Mouse (Mus musculus): Measurements from ENCODE around the gene Trim9. TPM values are rescaled to one million over a fixed set of nuclear protein-coding genes. Genes with fewer than 3 reads are reported as not detected.

Gene Trim9
- 0.35 and 0.49 TPM in 2 replicates for total RNA-seq (2017)

DNA sequence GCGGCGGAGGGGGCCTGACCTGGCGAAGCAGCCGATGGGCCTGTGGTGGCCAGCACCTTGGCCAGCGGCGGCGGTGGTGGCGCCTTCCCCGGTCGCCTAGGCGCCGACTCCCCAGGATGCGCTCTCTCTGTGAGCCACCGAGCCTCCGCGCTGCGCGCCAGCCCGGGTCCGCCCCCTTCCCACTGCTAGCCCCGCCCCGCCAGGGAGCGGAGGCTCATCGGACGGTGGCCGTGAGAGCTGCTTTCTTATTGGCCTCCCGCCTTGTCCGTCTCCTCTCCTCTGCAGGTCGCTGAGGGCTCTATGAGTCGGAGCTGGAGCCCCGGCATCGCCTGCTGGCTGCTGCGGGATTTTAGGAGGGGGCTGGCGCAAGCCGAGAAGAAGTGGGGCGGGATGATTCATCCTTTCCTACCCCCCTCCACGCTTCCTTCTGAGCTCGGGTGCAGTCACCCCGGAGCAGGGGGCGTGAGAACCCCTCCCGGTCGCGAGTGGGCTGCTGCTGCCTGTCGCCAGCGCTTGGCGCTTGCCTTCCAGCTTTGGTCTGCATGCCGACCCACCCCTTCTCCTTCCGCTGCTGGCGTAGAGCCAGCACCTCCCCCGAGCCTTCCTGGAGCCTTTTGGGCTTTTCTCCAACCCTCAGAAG is at the start of gene Trim9:
TSS of gene Trim9 (minus strand) at position 413 of the 640 bp plus-strand sequence.
- ATAC-seq (ENCODE audit: extremely low read depth, insufficient number of reproducible peaks, low FRiP score, poor library complexity, severe bottlenecking), result peak; percentile 53

GRCm38 (mm10) chr12:70395061-70395460 is 47.6 kb upstream of the Trim9 start:
- no peak for ATAC-seq (ENCODE audit: extremely low read depth, insufficient number of reproducible peaks, low FRiP score, poor library complexity, severe bottlenecking)

- ATAC-seq (ENCODE audit: extremely low read depth, insufficient number of reproducible peaks, low FRiP score, poor library complexity, severe bottlenecking), result no peak
These were observed 43.8 kb upstream of the Trim9 start for GRCm38 (mm10) chr12:70391236-70391635.

GRCm38 (mm10) chr12:70374976-70375375 is 27.6 kb upstream of the Trim9 start:
- ATAC-seq (ENCODE audit: extremely low read depth, insufficient number of reproducible peaks, low FRiP score, poor library complexity, severe bottlenecking), result no peak

GRCm38 (mm10) chr12:70372874-70373273 is 25.5 kb upstream of the Trim9 start:
- ATAC-seq (ENCODE audit: extremely low read depth, insufficient number of reproducible peaks, low FRiP score, poor library complexity, severe bottlenecking), result no peak

DNA sequence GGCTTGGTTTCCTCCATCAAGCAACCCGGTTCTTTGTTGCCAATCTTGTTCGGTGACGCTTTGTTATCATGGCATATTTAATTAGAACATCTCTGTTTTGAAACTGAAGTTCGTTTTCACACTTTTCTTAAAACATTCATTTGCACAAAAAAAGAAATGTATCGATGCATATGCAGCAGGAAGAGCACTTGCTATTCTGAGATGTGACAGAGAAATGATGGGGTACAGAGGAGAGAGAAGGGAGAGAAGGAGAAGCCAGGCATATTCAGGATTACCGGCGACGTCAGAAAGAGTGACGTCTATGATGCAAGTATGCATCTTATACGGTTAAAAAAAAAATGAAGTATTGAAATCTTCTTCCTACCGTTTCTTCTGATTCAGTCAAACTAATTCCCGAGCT is 21.9 kb upstream of the Trim9 start:
- no peak for ATAC-seq (ENCODE audit: extremely low read depth, insufficient number of reproducible peaks, low FRiP score, poor library complexity, severe bottlenecking)

DNA sequence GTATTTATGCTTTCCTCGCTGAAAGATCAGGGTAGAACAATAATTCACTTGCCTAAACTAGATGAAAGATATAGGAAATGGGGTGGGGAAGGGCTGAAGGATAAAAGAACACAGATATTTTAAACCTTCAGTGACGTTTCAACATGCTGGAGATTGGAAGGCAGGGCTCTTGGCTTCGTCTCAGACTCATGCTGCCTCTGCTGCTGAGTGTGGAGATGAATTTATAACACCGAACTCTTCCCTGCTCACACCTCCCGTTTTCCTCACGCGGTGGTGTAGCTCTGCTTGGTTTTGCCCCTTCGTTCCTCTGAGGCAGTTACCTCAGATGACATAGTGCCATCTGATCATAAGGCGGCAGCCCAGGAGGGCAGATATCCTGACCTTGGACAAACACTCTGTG is 21.4 kb upstream of the Trim9 start:
- ATAC-seq (ENCODE audit: extremely low read depth, insufficient number of reproducible peaks, low FRiP score, poor library complexity, severe bottlenecking), result no peak

- ATAC-seq (ENCODE audit: extremely low read depth, insufficient number of reproducible peaks, low FRiP score, poor library complexity, severe bottlenecking), result no peak
These were observed 20.2 kb upstream of the Trim9 start for GRCm38 (mm10) chr12:70367326-70368248.

- ATAC-seq (ENCODE audit: extremely low read depth, insufficient number of reproducible peaks, low FRiP score, poor library complexity, severe bottlenecking), result no peak
These were observed 15.6 kb upstream of the Trim9 start for GRCm38 (mm10) chr12:70363016-70363415.

GRCm38 (mm10) chr12:70360276-70360675 is 12.9 kb upstream of the Trim9 start:
- no peak for ATAC-seq (ENCODE audit: extremely low read depth, insufficient number of reproducible peaks, low FRiP score, poor library complexity, severe bottlenecking)

GRCm38 (mm10) chr12:70359443-70359842 is 12.0 kb upstream of the Trim9 start:
- ATAC-seq (ENCODE audit: extremely low read depth, insufficient number of reproducible peaks, low FRiP score, poor library complexity, severe bottlenecking), result no peak

DNA sequence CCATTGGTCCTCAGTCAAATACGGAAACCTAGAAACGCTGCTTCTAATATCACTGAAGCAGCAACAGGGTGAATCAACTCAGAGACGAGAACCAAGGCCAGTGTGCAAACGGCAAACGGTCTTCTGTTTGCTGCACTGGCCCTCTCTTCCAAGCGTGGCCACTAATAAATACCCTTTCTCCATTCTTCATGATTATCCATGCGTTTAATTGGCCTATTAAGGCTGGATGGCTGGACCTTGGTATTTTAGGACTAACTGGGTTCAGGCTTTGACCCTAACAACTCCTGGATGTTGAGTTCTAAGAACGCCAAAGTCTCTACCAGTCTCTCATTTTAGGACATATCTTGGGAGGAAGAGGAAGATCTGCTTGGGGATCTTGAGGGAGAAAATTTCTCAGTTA is 7.5 kb upstream of the Trim9 start:
- no peak for ATAC-seq (ENCODE audit: extremely low read depth, insufficient number of reproducible peaks, low FRiP score, poor library complexity, severe bottlenecking)

GRCm38 (mm10) chr12:70350490-70350889 is 3.1 kb upstream of the Trim9 start:
- no peak for ATAC-seq (ENCODE audit: extremely low read depth, insufficient number of reproducible peaks, low FRiP score, poor library complexity, severe bottlenecking)

DNA sequence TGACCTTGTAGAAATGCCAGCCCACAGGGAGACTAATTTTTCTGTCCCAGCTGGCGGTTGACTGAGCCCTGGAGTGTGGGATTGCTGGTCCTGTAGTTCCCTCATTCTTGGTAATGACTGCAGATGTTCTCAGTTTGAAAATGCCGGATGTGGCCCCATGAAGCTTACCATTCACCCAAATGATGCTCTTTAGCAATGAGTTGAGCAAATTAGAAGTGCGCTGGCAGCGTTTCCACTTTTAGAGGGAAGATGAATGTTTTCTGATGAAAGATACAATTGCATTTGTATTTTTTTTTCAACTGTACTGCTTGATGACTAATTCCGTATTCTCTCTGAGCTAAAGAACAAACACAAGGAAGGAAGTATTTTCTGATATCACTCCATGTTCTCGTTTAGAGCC is 2.4 kb upstream of the Trim9 start:
- ATAC-seq (ENCODE audit: extremely low read depth, insufficient number of reproducible peaks, low FRiP score, poor library complexity, severe bottlenecking), result no peak

DNA sequence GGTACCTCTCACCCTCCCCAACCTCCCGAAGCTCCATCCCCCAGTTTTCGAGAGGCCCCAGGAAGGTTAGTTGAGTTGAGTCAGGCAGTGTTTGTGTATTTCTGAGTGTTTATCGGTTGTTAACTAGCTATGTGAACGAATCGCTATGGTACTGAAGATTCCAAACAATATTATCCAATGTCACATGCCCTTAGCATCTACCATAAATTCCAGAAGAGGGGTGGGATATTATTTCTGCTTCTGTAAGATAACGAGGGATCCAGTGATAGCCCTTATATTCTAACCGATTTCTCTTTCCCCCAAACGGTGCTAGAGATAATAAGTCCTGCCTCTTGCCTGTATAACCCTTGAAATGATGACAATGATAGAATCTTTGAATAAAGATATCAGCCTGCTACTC is 612 bp upstream of the Trim9 start:
- ATAC-seq (ENCODE audit: extremely low read depth, insufficient number of reproducible peaks, low FRiP score, poor library complexity, severe bottlenecking), result no peak

- ATAC-seq (ENCODE audit: extremely low read depth, insufficient number of reproducible peaks, low FRiP score, poor library complexity, severe bottlenecking), result no peak
These were observed 1.0 kb downstream of the Trim9 start for GRCm38 (mm10) chr12:70346139-70347026.

DNA sequence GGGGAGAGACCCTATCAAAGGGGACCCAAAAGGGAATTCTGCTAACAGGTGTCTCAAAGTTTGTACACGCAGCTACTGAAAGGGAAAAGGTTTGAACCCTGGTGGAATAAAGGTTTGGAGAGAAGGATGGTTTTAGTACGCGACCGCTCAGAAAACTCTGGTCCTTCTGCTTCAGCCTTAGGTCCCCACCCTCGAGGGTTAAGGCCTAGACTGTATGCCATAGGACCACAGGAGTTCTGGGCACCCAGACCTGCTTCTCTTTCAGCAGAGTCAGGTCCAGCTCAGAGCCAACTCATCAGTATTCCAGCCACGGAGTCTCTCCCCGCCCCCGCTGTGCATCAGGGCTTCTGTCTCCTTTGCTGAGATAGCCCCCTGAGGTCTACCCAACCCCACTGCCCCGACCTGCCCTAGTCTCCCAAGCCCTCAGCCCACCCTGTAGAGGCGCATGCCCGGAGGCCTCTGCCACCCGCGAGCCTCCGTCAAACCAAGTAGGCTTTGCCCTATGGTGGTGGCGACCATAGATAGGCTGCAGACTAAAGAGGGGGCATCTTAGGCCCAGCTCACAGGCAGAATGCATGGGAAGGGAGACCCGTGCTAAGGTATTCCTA is 1.8 kb downstream of the Trim9 start:
- no peak for ATAC-seq (ENCODE audit: extremely low read depth, insufficient number of reproducible peaks, low FRiP score, poor library complexity, severe bottlenecking)

DNA sequence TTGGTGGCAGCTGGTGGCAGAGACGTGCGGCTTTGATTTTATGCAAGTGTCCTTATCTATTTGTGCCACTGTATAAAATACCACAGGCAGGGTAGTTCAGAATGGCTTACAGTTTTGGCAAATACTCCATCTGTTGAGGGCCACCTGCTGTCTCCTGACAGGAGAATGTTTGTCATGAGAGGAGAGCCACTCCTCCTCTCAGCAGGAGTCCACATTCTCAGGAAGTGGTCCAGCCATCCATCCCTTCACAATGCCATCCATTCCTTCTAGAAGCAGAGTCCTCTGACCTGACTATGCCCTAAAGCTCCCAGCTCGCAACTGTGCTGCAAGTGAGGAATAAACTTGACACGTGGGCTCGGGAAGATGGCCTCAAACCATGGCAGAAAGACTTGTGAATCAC is 12.2 kb downstream of the Trim9 start:
- ATAC-seq (ENCODE audit: extremely low read depth, insufficient number of reproducible peaks, low FRiP score, poor library complexity, severe bottlenecking), result no peak

DNA sequence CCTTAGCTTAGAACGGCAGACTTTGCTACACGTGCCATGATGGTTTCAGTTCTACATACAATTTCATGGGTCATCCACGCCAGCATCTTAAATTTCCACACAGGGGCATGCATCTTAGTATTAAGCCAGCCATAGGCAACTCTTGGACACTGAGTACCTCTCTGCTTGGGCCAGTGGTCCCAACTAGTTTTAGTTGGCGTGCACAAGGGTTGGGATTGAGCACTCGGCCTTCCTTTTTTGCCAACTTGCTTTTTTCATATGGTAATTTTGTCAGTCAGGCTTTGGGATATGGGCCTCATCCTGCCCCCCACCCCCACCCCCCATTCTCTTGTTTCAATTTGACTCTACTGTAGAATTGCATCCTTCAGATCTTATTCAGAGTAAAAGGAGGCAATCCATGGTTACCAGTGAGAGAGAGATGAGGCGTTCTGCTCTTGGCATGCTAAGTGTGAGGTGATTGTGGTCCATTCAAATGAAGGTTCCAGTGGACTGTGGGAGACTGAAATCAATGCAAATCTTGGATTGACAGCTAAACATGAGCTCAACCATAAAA is 14.1 kb downstream of the Trim9 start:
- ATAC-seq (ENCODE audit: extremely low read depth, insufficient number of reproducible peaks, low FRiP score, poor library complexity, severe bottlenecking), result no peak
